Mouse (Mus musculus) layer of hippocampus, adult 8-10 months (tissue): Measurements from ENCODE around the gene Hoxb9. TPM values are rescaled to one million over a fixed set of nuclear protein-coding genes. Genes with fewer than 3 reads are reported as not detected.

Experiments used
- DNase-seq, 2 experiments: peaks; one replicate each; pipeline ENCODE4 v3.0.0; 2022; ENCODE audit warnings: low spot score in 2 of 2
- total RNA-seq, 4 experiments: library from RNA; stranded (reverse); gene quantifications; 2 replicates each; pipeline ENCODE4 v1.2.4; 2022

Gene Hoxb9
- total RNA-seq, 4 experiments from 2014 or later, result not detected

GRCm38 (mm10) chr11:96313134-96313533, 41.9 kb downstream of the Hoxb9 start:
- no peak for DNase-seq

GRCm38 (mm10) chr11:96313806-96314428, 42.7 kb downstream of the Hoxb9 start:
- no peak for DNase-seq

- DNase-seq, result no peak
Measured at GRCm38 (mm10) chr11:96314671-96315343, 43.5 kb downstream of the Hoxb9 start.

GRCm38 (mm10) chr11:96315344-96315681, 44.1 kb downstream of the Hoxb9 start:
- no peak for DNase-seq

GRCm38 (mm10) chr11:96316696-96317607, 45.7 kb downstream of the Hoxb9 start:
- no peak for DNase-seq

DNA sequence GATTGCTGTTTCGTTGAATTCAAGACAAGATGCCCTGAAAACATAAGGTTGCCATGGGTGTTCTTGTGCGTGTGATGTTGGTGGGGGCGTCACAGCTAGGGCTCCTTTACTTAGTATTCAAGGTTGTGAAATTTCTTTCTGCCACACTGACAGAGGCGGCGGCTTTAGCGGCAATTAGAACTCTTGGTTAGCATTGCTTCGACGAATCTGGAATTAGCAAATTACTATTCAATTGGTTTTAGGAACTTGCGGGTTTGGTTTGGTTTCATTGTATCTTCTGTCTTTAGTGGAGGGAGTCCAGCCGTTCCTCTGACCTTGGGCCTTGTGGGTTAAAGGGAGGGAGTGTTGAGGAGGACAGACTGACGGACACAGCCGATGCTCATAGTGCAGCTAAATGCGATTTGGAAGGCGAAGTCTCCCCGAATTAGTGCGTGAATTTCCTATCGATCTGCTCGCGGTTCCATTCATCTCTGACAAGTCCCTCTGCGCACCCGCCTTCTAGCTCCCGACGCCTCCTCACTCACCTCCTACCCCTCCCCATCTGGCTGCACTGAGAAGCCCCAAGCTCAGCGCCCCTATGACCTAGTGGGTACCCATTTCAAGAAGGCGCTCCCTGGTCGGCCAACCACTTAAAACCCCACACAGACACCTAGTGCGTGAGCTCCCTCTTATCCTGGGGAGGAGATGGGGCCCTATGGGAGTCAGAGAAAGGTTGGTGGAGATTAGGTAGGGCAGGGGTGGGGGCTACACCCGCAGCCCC, 46.5 kb downstream of the Hoxb9 start, which contains the start of gene Hoxb4:
Hoxb4 (plus strand) TSS at position 660 of the 760 bp plus-strand sequence.
- no peak for DNase-seq

GRCm38 (mm10) chr11:96318368-96319070, 47.3 kb downstream of the Hoxb9 start:
- DNase-seq, result no peak

- DNase-seq, result no peak
Measured at GRCm38 (mm10) chr11:96319071-96319902, 48.0 kb downstream of the Hoxb9 start.

- DNase-seq, result no peak
Measured at GRCm38 (mm10) chr11:96319910-96320309, 48.7 kb downstream of the Hoxb9 start.

GRCm38 (mm10) chr11:96320688-96321087, 49.4 kb downstream of the Hoxb9 start:
- no peak for DNase-seq

GRCm38 (mm10) chr11:96321846-96322245, 50.6 kb downstream of the Hoxb9 start:
- no peak for DNase-seq

DNA sequence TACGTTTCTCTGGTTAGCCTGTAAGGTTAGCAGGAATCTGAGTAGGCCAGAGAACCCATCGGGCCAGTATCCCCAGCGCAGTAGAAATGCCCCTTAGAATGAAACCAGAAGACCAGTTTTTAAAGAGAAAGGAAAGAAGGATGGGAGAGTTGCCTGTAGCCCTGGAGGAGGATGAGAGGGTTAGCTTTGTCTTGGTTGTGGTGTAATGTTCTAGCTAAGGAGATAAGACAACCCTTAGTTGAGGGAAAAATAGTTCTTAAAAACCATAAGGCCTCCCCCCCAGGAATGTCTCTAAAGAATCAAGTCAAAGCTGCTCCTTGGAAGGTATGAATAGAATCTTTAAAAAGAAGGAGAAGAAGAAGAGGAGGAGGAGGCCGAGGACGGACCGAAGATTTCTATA, 51.5 kb downstream of the Hoxb9 start:
- no peak for DNase-seq

DNA sequence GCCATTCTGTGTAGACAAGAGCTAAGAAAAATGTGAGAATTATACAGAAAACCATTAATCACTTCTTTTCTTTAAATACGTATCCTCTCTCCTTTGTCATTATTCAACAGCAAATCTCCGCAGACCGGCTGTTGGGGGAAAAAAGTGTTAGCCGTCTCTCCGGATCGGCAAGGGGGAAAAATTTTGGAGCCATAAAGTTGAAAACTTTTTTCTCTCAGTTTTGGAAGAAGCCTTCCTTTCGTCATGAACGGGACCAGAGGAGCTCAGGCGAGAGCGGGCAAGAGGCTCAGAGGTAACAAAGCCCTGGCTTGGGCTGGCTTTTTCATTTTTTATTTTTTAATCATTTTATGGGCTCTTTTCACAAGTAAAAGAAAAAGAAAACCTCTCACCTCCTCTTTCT, 51.9 kb downstream of the Hoxb9 start, which contains the start of gene Hoxb3:
Hoxb3 (plus strand) TSS at position 173 of the 400 bp plus-strand sequence.
- DNase-seq, result no peak

DNA sequence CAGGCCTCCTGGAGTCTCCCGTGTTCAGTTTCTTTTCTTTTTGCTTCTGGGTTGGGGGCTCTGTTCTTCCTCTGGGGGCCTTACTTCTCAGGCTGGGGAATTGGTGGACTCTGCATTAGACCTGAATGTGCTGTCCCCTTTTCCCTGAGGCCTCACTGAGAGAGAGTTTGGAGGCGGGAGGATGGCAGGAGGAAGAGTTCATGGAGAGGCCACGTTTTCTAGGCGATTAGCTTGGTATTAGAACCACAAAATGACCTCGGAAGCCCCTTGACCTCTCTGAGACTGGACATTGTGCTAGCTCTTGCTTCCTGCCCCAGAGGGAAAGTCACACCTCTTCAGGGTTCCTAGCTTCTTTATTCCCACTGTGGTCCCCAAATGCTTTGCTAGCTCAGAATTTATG, 52.9 kb downstream of the Hoxb9 start:
- no peak for DNase-seq

GRCm38 (mm10) chr11:96324965-96325364, 53.7 kb downstream of the Hoxb9 start:
- DNase-seq, result no peak

GRCm38 (mm10) chr11:96325747-96326212, 54.5 kb downstream of the Hoxb9 start:
- DNase-seq, result no peak
